Mouse (Mus musculus): ENCODE measurements around the gene Cxcl16.

DNA sequence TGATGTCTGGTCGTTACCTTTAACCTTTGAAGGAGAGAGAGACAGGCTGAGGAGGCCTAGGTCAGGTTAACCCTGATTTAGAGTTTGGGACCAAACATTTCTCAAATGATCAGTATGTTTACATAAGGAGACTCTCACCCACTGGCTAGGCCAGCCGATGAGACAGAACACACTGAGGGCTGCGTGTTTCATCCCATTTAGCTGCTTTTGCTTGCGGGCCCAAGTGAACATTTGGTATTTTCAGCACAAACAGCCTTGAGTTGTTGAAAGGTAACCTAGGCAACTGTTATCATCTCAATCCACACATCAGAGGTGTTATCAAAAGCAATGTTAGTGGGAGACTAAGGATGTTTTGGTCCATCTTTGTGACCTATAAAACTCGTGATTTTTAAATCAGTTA, 40.3 kb downstream of the Cxcl16 start:
- TF ChIP-seq POLR2A (IDR thresholded peaks at IDR 0.05; ENCODE audit: control insufficient read depth, extremely low read depth, insufficient read depth, low read length, poor library complexity) (no peak), CTCF (IDR thresholded peaks at IDR 0.05; ENCODE audit: borderline replicate concordance, control insufficient read depth, extremely low read depth, insufficient read depth, low read length, poor library complexity) (no peak)

Data from thymus, adult 2 months (tissue).